Mouse (Mus musculus) liver, adult (tissue): ENCODE results near the gene Prpsap1.

Source experiments
- GATA4 ChIP-seq: IDR thresholded peaks from 2 replicates; pipeline ENCODE4 v1.6.1; 2014; ENCODE audit warnings: mild to moderate bottlenecking, low read length; ENCODE audit not compliant: insufficient replicate concordance

The Prpsap1 gene

DNA sequence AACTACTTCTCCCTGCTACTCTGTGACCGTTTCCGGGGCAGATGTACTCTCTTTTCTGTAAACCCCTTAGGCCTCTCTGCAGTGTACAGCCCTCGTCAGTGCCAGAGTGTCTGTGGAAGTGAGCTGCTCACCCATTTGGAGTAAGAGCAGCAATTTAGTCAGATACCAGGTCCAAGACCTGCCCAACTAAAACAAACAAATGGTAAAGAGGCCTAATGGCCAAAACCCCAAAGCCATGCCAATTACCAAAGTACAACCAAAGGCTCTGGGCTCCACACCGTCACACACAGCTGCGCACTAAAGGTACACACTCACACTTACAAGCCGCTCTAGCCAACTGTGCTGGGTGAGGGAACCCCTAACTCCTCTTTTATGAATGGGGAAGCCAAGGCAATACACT is 17.3 kb downstream of the Prpsap1 start:
- TF ChIP-seq GATA4: no peak

DNA sequence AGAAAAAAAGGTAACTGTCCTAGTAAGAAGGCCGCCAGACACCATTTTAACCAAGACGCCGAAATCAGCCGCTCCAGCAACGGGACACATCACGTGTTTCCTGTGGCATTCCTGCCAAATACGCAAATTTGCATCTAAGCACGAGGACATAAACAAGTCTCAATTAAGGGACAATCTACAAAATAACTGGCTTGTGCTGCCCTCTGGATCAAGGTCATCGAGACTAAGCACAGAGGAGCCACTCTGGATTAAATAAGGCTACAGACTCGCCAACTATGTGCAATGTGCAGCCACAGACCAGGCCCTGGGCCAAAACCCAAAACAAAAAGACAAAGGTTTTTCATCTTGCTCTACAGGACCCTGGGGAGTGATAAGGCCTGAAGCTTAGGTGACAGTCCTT is 18.0 kb downstream of the Prpsap1 start:
- TF ChIP-seq GATA4: no peak; the same call in 1 of the 2 replicates

DNA sequence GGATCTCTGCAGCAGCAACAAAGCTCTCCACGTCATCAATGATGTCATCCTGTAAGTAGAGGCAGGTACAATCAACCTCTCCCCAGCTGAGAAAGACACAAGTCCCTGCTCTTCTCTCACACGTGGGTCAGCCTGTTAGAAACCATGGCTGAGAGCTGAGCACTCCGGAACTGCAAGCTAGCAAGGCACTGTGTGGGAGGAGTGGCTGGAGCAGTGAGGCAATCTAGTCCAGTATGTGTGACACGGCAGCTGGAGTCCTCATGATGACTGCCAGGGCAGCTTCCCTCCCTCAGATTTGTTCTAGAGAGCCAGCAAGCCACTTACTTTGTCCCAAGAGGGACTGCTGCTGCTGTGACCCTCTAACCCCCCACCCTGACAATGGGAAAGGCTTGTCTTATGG is 21.7 kb downstream of the Prpsap1 start:
- TF ChIP-seq GATA4: no peak

DNA sequence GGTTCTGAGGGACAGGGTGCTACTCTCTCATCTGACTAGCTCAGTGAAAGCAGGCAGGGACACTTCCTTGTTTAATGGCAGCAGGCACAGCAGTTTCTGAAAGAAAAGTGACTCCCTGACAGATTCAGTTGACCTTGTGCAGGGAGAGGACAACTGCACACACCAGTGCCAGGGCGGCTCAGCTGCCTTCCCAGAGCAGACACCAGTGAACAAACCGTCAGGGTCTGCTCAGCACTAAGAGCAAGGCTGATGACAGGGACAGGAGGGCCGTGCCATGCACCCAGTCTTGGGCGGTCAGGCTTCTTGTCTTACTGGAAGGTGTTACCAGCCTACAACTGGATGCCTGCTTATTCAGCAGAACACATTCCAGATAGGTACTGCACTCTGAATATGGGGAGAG is 23.1 kb downstream of the Prpsap1 start:
- no peak for TF ChIP-seq GATA4

DNA sequence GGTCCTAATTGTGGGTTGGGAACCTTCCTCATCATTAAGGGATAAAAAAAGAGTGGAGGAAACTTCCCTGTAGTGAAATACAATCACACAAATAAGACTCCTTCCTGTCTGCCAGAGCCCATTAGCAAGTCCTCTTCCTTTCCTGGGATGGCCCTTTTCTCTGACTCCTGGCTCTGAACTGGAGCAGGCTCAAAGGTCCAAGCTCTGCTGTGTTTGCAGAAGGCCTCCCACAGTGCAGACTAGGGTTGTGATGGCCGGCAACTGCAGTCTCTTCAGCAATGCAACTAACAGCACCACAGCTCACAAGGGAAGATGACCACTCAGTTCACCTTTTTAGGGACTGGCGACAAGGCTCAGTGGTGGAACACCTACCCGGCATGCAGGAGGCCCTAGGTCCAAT is 23.8 kb downstream of the Prpsap1 start:
- TF ChIP-seq GATA4: no peak

DNA sequence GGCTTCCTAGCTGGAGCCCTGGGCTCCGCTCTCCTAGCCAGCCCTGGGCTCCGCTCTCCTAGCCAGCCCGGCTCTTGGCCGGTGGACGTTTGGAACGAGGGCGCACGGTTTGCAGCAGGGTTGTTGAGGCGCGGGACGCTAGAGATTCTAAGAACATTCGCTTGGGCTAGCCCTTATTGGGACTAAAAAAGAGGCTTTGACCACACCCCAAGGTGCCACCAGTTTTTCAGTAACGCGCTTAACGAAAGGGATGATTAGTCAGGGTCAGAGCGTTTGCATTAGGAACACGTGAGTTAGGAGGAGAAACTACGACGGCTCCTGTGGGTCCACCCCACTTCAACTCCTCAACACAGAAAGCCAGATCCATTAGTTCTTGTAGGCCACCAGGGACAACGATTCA is 27.9 kb downstream of the Prpsap1 start, which contains the start of gene Qrich2:
Qrich2 (minus strand) TSS at position 101 of the 400 bp plus-strand sequence.
- no peak for TF ChIP-seq GATA4

DNA sequence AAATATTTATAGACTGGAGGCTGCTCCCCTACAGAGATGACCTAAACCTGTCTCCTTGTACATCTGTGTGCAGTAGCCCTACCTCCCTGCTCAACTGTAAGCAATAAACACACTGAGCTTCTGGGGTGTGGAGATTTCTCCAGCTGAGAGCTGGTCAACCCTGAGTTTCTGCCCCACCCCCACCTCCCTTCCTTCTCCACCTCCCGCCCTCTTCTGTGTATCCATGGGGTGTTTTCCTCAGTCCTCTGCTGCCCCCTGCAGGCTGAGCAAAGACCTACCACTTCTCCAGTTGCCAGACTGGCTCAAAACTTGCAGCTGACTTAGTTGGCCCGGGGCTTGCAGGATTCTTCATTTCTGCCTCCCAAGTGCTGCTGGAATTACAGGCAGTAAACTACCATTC is 30.2 kb downstream of the Prpsap1 start:
- TF ChIP-seq GATA4: no peak

DNA sequence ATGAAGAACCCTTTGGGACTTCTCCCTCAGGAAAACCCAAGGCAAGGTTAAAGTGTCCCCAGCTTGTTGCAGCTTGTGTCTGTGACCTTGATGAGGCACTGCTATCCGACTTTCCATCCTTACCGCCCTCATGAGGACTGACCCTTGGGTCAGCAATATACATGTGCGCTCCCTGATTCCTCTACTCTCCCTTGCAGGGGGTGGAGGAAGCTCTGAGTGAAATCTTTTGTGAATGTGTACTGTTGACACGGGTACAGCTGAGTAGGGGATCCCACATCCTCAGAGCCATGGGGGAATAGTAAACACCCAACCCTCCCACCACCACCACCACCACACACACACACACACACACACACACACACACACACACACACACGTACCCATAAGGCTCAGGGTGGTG is 30.7 kb downstream of the Prpsap1 start:
- TF ChIP-seq GATA4: no peak

DNA sequence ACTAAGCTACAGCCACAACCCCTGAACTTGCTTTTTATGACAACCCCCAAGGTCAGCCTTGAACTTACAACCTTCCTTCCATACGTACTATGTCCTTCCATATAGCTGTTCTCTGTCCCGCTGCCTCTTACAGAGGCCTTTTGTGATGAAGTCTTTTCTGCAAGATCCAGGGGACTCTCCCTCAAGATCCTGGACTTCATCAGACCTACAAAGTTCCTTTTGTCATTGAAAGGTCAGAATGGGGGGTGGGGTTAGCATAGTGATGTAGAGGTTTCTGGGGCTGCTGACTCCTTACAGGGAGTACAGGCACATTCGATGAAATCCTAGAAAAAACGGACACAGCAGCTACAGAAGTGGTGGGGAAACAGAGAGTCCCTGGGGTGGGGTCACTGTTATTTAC is 34.2 kb downstream of the Prpsap1 start:
- TF ChIP-seq GATA4: no peak

DNA sequence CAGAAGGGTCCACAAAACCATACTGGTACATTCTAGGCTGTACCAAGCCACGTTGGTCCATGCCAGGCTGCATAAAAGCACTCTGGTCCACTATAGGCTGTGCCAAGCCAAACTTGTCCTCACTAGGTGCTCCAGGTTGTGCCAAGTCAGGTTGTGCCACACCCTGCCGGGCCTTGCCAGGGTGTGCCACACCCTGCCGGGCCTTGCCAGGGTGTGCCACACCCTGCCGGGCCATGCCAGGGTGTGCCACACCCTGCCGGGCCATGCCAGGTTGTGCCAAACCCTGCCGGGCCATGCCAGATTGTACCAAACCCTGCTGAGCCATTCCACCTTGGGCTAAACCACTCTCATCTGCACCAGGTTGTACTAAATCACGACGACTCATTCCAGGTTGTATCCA is 37.8 kb downstream of the Prpsap1 start:
- no peak for TF ChIP-seq GATA4

DNA sequence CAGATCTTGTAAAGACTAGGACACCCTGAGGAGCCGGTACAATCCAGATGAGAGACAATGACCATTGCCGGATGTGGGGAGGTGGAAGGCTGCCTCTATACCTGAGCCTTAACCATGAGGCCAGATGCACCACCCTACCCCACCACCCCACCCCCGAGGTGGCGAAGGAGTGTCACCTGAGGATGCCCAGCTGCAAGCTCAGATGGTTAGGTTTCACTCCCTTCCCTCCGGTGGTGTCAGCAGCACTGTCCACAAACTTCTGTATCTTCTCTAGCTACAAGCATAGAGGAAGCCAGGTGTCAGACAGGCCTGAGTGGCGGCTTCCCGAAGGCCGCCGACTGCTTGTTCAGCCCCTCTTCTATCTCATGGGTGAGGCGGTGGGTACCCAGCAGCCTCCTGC is 40.1 kb downstream of the Prpsap1 start:
- TF ChIP-seq GATA4: no peak

DNA sequence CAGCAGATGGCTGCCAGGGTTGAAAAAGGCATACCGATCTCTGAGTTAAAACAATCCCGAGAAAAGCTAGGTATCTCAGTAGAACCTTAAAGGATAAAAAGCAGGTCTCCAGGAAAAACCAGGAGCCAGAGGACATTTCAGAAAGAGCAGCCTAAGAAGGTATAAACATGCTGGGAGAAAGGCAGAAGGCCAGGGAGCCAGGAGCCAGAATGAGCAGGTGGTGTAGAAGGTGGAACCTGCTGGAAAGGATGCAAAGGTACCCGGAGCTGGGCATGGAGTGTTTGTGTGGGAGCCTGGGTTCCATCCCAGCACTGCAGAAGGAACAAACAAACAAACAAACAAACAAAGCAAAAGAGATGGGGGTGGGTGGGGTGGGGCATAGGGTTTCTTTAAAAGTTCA is 44.7 kb downstream of the Prpsap1 start:
- no peak for TF ChIP-seq GATA4

DNA sequence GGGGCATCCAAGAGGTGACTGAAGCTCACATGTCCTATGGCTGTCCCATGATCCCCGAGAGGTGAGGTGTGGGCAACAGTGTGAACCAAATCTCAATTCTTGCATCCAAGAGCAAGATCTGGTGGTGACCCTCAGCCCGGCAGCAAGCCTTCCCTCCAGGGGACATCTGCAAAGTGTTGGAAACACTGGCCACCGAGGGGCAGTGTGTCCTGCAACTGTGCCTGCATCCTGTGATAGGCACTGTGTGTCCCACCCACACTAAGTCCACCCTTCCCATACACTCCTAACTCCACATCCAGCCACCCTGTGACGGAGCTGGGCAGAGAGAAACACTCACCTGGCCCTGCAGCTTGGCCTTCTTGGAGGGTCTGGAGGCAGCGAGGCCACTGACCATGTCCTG is 46.2 kb downstream of the Prpsap1 start:
- TF ChIP-seq GATA4: no peak

DNA sequence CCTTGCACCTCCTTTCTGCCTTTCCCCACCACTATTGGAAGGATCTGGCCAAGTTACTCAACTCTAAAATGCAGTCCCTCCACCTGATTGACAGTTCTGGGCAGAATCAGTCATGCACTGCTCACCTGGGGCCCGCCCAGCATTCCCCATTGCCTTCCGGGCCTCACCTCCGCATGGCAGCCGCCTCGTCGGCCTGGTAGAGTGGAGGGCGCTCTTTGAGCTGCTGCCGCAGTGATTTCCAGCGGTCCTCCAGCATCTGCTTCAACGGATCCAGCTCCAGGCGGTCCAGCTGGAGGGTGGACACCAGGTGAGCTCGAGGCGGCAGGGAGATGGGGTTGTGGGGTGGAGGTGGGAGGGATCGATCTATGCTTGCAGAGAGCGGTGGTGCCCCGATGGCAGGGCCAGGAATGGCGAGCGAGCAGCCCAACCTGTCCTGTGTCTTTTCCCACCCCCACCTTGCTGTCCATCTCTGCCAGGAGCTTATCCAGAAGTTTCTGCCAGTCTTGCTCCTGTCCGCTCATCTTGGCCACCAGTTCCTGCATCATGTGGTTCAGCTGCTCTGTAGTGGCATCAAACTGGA is 47.6 kb downstream of the Prpsap1 start:
- no peak for TF ChIP-seq GATA4

DNA sequence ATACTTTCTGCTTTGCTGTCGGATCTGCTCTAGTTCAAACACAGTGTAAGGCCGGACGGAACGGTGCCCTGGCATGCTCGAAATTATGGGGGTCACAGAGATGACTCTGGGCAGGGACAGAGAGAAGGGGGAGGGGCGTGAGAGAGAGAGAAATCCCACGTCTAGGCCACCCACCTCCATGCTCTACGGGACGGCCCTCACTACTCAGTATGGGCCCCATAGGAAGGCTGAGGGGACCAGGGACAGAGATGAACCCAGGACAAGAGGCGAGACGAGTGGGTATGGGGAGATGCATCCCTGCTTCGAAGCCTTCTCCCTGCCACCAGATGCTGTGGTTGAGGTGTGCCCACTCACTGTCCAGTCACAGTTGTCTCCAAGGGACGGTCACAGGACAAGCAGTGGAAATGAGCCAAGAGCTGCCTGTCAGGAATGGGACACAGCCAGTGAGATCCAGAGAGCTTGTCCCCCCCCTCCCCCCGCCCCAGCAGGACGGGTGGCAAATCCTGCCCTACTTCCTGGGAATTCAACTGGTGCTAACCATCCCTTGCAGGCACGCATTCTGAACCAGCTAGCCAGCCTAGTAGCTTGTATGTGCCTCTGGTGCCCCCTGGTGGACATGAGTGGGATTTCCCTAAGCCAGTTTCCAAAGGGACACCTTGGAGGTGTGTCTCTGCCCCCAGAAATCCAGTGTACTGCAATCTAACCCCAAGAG is 48.2 kb downstream of the Prpsap1 start:
- no peak for TF ChIP-seq GATA4

DNA sequence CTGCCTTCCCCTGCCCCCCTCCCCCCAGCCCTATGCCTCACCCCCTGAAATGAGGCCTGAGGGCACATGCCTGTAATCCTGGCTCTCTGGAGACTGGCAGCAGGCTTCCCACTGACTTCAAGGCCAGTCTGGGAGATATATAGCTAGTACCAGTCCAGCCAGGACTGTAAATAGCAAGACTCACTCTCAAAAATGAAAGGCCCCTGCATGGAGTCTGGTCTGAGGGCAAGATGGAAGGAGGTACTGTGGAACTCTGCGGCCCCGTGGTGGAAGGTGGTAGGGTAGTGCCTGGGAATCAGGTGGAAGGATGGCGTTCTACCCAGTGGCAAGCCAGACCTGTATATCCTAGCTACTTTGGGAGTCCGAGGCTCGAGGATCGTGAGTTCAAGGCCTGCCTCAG is 50.1 kb downstream of the Prpsap1 start:
- TF ChIP-seq GATA4: no peak

DNA sequence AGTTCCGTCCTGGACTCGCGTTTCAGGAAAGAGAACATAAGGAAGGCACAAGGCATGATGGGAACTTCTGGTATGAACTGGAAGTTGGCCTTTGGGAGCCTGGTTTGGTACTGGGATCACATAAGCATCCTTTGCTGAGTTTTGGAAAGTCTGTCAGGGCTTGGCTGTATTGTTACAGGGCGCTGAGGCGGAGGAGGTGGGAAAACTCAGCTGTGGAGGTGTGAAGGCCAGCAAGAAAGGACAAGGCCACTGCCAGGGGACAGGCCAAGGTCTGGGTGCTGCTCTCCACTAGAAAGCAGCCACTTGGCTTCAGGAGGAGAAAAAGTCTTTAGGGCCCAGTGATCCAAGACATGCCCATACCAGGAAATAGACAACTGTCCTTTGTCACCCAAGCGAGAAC is 50.7 kb downstream of the Prpsap1 start:
- TF ChIP-seq GATA4: no peak
